Mouse (Mus musculus) fibroblast of lung, adult 2 months (primary cell): Measurements from ENCODE around the gene Prdm16.

Experiments
- DNase-seq: peaks from one replicate; pipeline ENCODE4 v3.0.0-alpha.2; 2011; ENCODE audit warnings: low read depth

The Prdm16 gene

GRCm38 (mm10) chr4:154478933-154479613 is 157.6 kb downstream of the Prdm16 start:
- no peak for DNase-seq

- DNase-seq = no peak
Observed at GRCm38 (mm10) chr4:154473571-154474307, 162.9 kb downstream of the Prdm16 start.

- no peak for DNase-seq
Observed at GRCm38 (mm10) chr4:154472569-154472968, 164.1 kb downstream of the Prdm16 start.

GRCm38 (mm10) chr4:154471447-154472101 is 165.1 kb downstream of the Prdm16 start:
- no peak for DNase-seq

- DNase-seq = no peak
Observed at GRCm38 (mm10) chr4:154466305-154466704, 170.4 kb downstream of the Prdm16 start.

- DNase-seq = no peak
Observed at GRCm38 (mm10) chr4:154465123-154465522, 171.6 kb downstream of the Prdm16 start.

GRCm38 (mm10) chr4:154460021-154460420 is 176.7 kb downstream of the Prdm16 start:
- DNase-seq = no peak

GRCm38 (mm10) chr4:154457756-154458155 is 178.9 kb downstream of the Prdm16 start:
- DNase-seq = no peak

- no peak for DNase-seq
Observed at GRCm38 (mm10) chr4:154456265-154456822, 180.3 kb downstream of the Prdm16 start.

GRCm38 (mm10) chr4:154450441-154450840 is 186.2 kb downstream of the Prdm16 start:
- no peak for DNase-seq

GRCm38 (mm10) chr4:154450036-154450435 is 186.6 kb downstream of the Prdm16 start:
- DNase-seq = no peak

GRCm38 (mm10) chr4:154449343-154449742 is 187.3 kb downstream of the Prdm16 start:
- peak; percentile 36 for DNase-seq

GRCm38 (mm10) chr4:154445721-154446120 is 191.0 kb downstream of the Prdm16 start:
- DNase-seq = no peak

- no peak for DNase-seq
Observed at GRCm38 (mm10) chr4:154442645-154443304, 193.9 kb downstream of the Prdm16 start.

- DNase-seq = no peak
Observed at GRCm38 (mm10) chr4:154439455-154440052, 197.1 kb downstream of the Prdm16 start.

- no peak for DNase-seq
Observed at GRCm38 (mm10) chr4:154438610-154439009, 198.1 kb downstream of the Prdm16 start.

GRCm38 (mm10) chr4:154429770-154430169 is 206.9 kb downstream of the Prdm16 start:
- DNase-seq = no peak

- DNase-seq = no peak
Observed at GRCm38 (mm10) chr4:154426901-154427300, 209.8 kb downstream of the Prdm16 start.

GRCm38 (mm10) chr4:154425284-154425683 is 211.4 kb downstream of the Prdm16 start:
- DNase-seq = peak; percentile 75

GRCm38 (mm10) chr4:154424681-154425080 is 212.0 kb downstream of the Prdm16 start:
- DNase-seq = peak; percentile 63

- DNase-seq = no peak
Observed at GRCm38 (mm10) chr4:154422431-154422913, 214.2 kb downstream of the Prdm16 start.
